Mouse (Mus musculus): ENCODE measurements at regions not wholly inside any gene's neighbourhood (a gene's known extent, or its start where the extent isn't known, plus 50 kb on each side); places are given as distances from the start of the nearest gene placed in this dataset.

DNA sequence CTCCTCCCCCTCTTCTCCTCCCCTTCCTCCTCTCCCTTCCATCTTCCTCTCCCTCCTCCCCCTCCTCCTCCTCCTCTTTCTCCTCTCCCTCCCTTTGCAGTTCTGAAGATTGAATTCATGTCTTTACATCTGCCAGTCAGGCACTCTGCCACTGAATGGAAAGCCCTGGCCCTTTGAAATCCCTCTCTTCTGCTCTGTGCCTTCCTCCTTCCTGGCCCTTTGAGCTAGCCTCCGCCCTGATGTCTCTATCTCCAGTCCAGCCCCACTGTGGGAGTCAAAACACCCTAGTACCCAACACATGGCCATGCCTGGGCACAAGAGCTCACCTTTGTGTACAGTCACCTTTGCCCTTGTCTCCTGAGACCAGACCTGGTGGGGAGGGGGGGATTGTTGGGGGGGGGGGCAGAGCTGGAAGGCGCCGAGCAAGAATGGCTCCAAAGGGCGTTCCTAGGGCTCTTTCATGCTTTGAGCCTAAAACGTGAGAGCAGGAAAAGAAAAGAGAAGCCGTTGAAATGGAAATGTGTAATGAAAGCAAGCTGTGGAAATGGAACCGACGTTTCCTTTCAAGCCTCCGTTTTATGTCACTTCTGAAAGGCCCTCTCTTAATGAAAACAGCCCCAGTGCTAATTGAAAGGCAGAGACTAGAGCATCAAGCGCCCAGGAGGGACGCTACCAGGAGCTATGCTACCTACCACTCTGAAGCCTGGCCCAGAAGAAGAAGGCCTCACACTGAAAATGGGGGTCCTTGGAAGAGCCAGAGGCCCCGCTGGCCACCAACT, 291.5 kb downstream of the Ptpru start:
- TF ChIP-seq POLR2A (IDR thresholded peaks at IDR 0.05; ENCODE audit: control insufficient read depth, low read depth, low read length) (no peak), CTCF (IDR thresholded peaks at IDR 0.05; ENCODE audit: control insufficient read depth, insufficient read depth, insufficient replicate concordance, low read depth, low read length) (no peak)
- H3K27ac ChIP-seq (ENCODE audit: control insufficient read depth, insufficient read depth, low read depth, low read length): no peak overlapping the region

DNA sequence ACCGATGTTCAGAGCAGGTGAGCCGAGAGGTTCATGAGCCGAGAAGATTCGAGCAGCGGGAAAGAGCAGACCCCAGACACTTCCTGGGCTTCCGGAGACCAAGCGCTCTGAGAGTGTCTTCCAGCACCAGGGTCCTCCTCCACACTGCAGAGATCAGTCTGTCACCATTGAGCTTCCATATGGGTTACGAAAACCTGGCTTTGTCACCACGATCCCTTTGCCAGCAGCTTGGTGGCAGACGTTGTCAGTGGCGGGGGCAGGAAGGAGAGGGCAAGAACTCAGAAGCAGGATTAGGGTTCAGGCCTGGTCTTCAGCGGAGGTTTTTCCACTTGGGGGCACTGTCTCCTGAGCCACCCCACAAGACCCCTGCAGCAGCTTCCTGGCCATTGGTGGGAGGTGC, 288.5 kb downstream of the Ptpru start:
- TF ChIP-seq CTCF (IDR thresholded peaks at IDR 0.05; ENCODE audit: control insufficient read depth, insufficient read depth, insufficient replicate concordance, low read depth, low read length) (no peak), POLR2A (IDR thresholded peaks at IDR 0.05; ENCODE audit: control insufficient read depth, low read depth, low read length) (no peak)
- Histone ChIP-seq H3K27me3 (ENCODE audit: control insufficient read depth, insufficient read depth, low read length) (no peaks in the 10 kb centered on the region), H3K27ac (ENCODE audit: control insufficient read depth, insufficient read depth, low read depth, low read length) (no peak overlapping the region), H3K4me3 (ENCODE audit: control insufficient read depth, low read depth, low read length) (no peak overlapping the region), H3K36me3 (ENCODE audit: control insufficient read depth, insufficient read depth, low read length) (no peaks in the 10 kb centered on the region), H3K4me1 (ENCODE audit: control insufficient read depth, insufficient read depth, low read length) (no peaks in the 10 kb centered on the region)

More for the DNA sequence above, 291.5 kb downstream of the Ptpru start:
- H3K4me1 ChIP-seq (ENCODE audit: control insufficient read depth, insufficient read depth, low read length): no peaks in the 10 kb centered on the region
- H3K27me3 ChIP-seq (ENCODE audit: control insufficient read depth, insufficient read depth, low read length): no peaks in the 10 kb centered on the region
- no peaks in the 10 kb centered on the region for H3K36me3 ChIP-seq (ENCODE audit: control insufficient read depth, insufficient read depth, low read length)
- no peak overlapping the region for H3K4me3 ChIP-seq (ENCODE audit: control insufficient read depth, low read depth, low read length)

DNA sequence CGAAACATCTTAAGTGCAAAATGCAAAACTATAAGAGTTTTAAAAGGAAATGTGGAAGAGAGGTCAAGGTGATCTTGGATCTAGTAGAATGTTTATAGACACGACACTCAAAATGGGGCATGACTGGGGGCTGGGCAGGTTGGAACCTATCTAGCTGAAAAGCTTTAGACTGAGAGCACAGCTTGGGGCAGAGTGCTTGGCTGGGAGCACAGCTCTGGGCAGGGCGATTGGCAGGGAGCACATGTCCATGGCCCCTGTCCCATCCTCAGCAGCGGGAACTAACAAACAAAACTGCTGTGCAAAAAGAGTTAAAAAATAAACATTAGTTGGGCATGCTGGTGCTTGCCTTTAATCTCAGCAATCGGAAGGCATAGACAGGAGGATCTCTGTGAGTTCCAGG, 279.6 kb downstream of the Ptpru start:
- H3K27ac ChIP-seq (ENCODE audit: control insufficient read depth, insufficient read depth, low read depth, low read length): no peak overlapping the region
- no peak for TF ChIP-seq CTCF (IDR thresholded peaks at IDR 0.05; ENCODE audit: control insufficient read depth, insufficient read depth, insufficient replicate concordance, low read depth, low read length)
- TF ChIP-seq POLR2A (IDR thresholded peaks at IDR 0.05; ENCODE audit: control insufficient read depth, low read depth, low read length): no peak
- no peak overlapping the region for H3K4me3 ChIP-seq (ENCODE audit: control insufficient read depth, low read depth, low read length)
- H3K36me3 ChIP-seq (ENCODE audit: control insufficient read depth, insufficient read depth, low read length): no peaks in the 10 kb centered on the region
- H3K4me1 ChIP-seq (ENCODE audit: control insufficient read depth, insufficient read depth, low read length): no peaks in the 10 kb centered on the region
- no peaks in the 10 kb centered on the region for H3K27me3 ChIP-seq (ENCODE audit: control insufficient read depth, insufficient read depth, low read length)

DNA sequence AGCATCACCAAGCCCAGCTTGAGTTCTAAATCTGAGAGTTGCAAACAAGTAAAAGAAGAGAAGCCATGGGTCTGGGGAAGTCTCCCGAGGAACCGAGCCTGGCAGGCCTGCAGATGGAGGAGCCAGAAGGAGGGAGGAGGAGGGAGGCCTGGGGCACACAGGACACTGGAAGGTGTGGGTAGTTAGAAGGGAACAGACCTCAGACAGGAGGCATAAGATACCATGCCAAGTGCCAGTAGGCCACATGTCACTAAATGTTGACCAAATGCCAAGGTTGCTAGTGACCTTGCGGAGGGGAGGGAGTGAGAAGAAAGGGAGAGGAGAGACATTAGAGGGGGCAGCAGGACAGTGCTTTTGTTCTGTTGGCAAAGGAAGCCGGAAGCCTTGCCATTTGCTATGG, 274.2 kb downstream of the Ptpru start:
- no peaks in the 10 kb centered on the region for H3K27me3 ChIP-seq (ENCODE audit: control insufficient read depth, insufficient read depth, low read length)
- TF ChIP-seq POLR2A (IDR thresholded peaks at IDR 0.05; ENCODE audit: control insufficient read depth, low read depth, low read length) (no peak), CTCF (IDR thresholded peaks at IDR 0.05; ENCODE audit: control insufficient read depth, insufficient read depth, insufficient replicate concordance, low read depth, low read length) (no peak)
- H3K4me1 ChIP-seq (ENCODE audit: control insufficient read depth, insufficient read depth, low read length): peaks cover 2% of the 10 kb centered on the region; the same call in 1 of the 2 replicates
- H3K4me3 ChIP-seq (ENCODE audit: control insufficient read depth, low read depth, low read length): no peak overlapping the region
- no peak overlapping the region for H3K27ac ChIP-seq (ENCODE audit: control insufficient read depth, insufficient read depth, low read depth, low read length)
- H3K36me3 ChIP-seq (ENCODE audit: control insufficient read depth, insufficient read depth, low read length): no peaks in the 10 kb centered on the region

DNA sequence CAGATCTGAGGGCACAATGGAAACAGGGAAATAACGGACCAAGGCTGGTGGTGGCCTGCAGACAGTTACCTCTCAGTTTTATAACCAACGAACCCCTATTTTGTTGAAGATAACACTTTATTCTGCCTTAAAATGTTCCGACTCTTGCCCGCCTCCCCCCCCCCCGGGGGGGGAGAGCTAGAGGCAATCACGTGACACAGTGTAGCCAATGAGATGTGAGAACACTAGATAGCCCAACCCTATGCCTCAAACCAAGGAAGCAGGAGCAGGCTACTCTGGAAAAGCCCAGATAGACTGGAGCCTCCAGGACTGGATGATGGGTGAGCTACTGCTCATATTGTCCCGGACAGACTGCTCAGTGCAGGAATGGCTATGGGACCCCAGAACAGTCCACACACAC, 272.9 kb downstream of the Ptpru start:
- TF ChIP-seq POLR2A (IDR thresholded peaks at IDR 0.05; ENCODE audit: control insufficient read depth, low read depth, low read length) (no peak), CTCF (IDR thresholded peaks at IDR 0.05; ENCODE audit: control insufficient read depth, insufficient read depth, insufficient replicate concordance, low read depth, low read length) (no peak)
- no peaks in the 10 kb centered on the region for H3K27me3 ChIP-seq (ENCODE audit: control insufficient read depth, insufficient read depth, low read length)
- no peak overlapping the region for H3K27ac ChIP-seq (ENCODE audit: control insufficient read depth, insufficient read depth, low read depth, low read length)
- H3K4me1 ChIP-seq (ENCODE audit: control insufficient read depth, insufficient read depth, low read length): peaks cover 2% of the 10 kb centered on the region; the same call in 1 of the 2 replicates
- no peaks in the 10 kb centered on the region for H3K36me3 ChIP-seq (ENCODE audit: control insufficient read depth, insufficient read depth, low read length)
- no peak overlapping the region for H3K4me3 ChIP-seq (ENCODE audit: control insufficient read depth, low read depth, low read length)

DNA sequence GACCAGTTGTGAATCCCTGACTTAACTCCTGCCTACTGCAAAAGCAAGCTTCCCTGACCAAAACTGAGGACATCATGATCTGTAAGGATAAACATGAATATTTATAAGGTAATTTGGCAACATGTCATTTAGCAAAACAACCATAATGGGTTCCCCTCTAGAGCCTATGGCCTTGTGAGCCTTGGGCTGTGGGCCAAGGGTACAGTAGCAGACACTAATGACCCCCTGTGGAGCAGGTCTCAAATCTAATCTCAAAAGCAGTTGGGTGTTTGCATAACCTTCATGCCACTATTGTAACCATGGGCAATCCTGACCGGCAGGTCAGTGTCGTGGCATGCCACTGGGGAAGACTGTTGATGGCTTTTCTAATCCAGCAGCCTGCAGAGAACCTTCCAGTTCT, 270.8 kb downstream of the Ptpru start:
- H3K4me3 ChIP-seq (ENCODE audit: control insufficient read depth, low read depth, low read length): no peak overlapping the region
- peaks cover 2% of the 10 kb centered on the region; the same call in 1 of the 2 replicates for H3K4me1 ChIP-seq (ENCODE audit: control insufficient read depth, insufficient read depth, low read length)
- no peaks in the 10 kb centered on the region for H3K36me3 ChIP-seq (ENCODE audit: control insufficient read depth, insufficient read depth, low read length)
- H3K27ac ChIP-seq (ENCODE audit: control insufficient read depth, insufficient read depth, low read depth, low read length): no peak overlapping the region
- TF ChIP-seq POLR2A (IDR thresholded peaks at IDR 0.05; ENCODE audit: control insufficient read depth, low read depth, low read length): no peak
- no peak for TF ChIP-seq CTCF (IDR thresholded peaks at IDR 0.05; ENCODE audit: control insufficient read depth, insufficient read depth, insufficient replicate concordance, low read depth, low read length)
- no peaks in the 10 kb centered on the region for H3K27me3 ChIP-seq (ENCODE audit: control insufficient read depth, insufficient read depth, low read length)

DNA sequence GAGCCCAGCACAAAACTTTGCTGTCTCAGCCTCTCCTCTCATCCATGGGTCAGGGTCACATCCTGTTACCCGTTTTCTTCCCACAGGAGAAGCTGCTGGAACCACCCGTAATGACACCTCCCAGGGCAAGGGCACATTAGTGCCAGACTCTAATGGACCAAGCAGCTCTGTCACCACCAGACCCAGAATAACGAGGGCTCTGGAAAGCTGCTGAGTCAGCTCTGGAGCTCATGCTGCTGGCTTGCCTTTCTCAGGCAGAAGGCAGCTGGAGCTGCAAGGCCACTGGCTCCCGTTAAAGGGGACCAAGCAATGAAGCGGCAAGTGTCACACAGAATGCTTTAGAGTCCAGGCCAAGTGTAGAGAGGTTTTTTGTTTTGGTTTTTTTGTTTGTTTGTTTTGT, 268.9 kb downstream of the Ptpru start:
- Histone ChIP-seq H3K4me1 (ENCODE audit: control insufficient read depth, insufficient read depth, low read length) (peaks cover 2% of the 10 kb centered on the region; the same call in 1 of the 2 replicates), H3K4me3 (ENCODE audit: control insufficient read depth, low read depth, low read length) (no peak overlapping the region), H3K36me3 (ENCODE audit: control insufficient read depth, insufficient read depth, low read length) (no peaks in the 10 kb centered on the region), H3K27ac (ENCODE audit: control insufficient read depth, insufficient read depth, low read depth, low read length) (no peak overlapping the region), H3K27me3 (ENCODE audit: control insufficient read depth, insufficient read depth, low read length) (no peaks in the 10 kb centered on the region)
- no peak for TF ChIP-seq CTCF (IDR thresholded peaks at IDR 0.05; ENCODE audit: control insufficient read depth, insufficient read depth, insufficient replicate concordance, low read depth, low read length)
- no peak for TF ChIP-seq POLR2A (IDR thresholded peaks at IDR 0.05; ENCODE audit: control insufficient read depth, low read depth, low read length)

Data from testis, adult 2 months (tissue).